Comparison of ENCODE assay signal across 15 mouse cellular contexts in the genomic region with DNA sequence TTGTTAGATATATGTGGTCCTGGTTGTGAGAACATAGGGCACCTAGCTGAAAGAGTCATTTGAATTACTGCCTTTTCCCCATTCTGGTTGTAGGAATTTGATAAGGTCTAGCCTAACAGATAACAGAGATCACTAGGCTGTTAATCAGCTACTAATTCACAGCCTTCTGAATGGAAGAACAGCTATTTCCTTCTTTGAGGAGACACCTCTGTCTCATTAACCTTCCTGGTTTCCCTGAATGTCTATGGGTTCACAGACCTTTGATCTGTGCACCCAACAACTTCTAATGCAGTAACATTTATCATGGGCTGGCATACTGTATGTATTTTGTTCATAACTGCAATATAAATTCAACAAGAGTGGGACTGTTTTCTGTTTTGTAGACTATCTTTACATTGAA.
"Had no signal": no experiment of that assay in that cellular context is flagged by ENCODE, and none has a peak within 500 bp of the region (broad histone marks: within the 10 kb centered on the region; RNA-seq: fewer than 3 reads in every experiment).

No protein-coding gene starts in this region.

- H3K36me3 ChIP-seq: neural tube, embryonic 13.5 days; neural tube, embryonic 15.5 days; stomach, embryonic 15.5 days had no signal

- H3K4me1 ChIP-seq: neural tube, embryonic 13.5 days; neural tube, embryonic 15.5 days; stomach, embryonic 15.5 days had no signal

- H3K4me2 ChIP-seq: neural tube, embryonic 13.5 days; neural tube, embryonic 15.5 days; stomach, embryonic 15.5 days had no signal

- DNase-seq: retina, postnatal 1 day; right cerebral cortex, adult 18-20 months; right cerebral cortex, postnatal 14 days; right cerebral cortex, postnatal 25 days; right cerebral cortex, postnatal 4 days; spleen, adult 18-20 months; thymus, adult 18-20 months; thymus, adult 2 months; thymus, postnatal 14 days; thymus, postnatal 36 days; thymus, postnatal 4 days had no signal

- H3K27me3 ChIP-seq: neural tube, embryonic 13.5 days; neural tube, embryonic 15.5 days; stomach, embryonic 15.5 days had no signal

- H3K9ac ChIP-seq: neural tube, embryonic 13.5 days; neural tube, embryonic 15.5 days; stomach, embryonic 15.5 days had no signal

- H3K4me3 ChIP-seq: neural tube, embryonic 13.5 days; neural tube, embryonic 15.5 days; stomach, embryonic 15.5 days had no signal

- H3K9me3 ChIP-seq: neural tube, embryonic 13.5 days; neural tube, embryonic 15.5 days; stomach, embryonic 15.5 days had no signal

- H3K27ac ChIP-seq: neural tube, embryonic 13.5 days; neural tube, embryonic 15.5 days; stomach, embryonic 15.5 days; stomach, postnatal 0 days had no signal
